ENCODE assay signal across 14 mouse cellular contexts in the genomic region with DNA sequence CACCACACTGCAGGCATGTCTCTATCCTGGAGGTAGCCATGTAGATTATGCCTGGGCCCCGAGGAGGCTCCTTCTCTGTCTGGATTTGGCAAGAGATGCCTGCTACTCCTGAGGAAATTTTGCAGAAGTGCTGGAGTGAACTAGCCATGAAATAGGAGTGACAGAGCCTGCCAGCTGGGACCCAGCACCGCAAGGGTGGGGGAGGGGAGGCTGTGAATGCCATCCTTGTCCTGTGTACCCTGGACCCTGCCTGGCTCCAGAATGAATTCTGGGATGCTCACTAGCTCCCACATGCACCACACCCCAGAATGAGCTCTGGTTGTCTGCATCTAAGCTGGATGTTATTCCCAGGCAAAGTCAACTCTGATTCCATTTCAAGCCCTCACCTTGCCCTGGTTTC.
"Had no signal": no experiment of that assay in that cellular context is flagged by ENCODE, and none has a peak within 500 bp of the region (broad histone marks: within the 10 kb centered on the region; RNA-seq: fewer than 3 reads in every experiment).

No protein-coding gene starts in this region.

- H3K36me3 ChIP-seq: kidney, embryonic 15.5 days; limb, embryonic 15.5 days; liver, embryonic 12.5 days; midbrain, embryonic 12.5 days; neural tube, embryonic 15.5 days had no signal

- H3K27ac ChIP-seq: kidney, embryonic 15.5 days; limb, embryonic 15.5 days; liver, embryonic 12.5 days; midbrain, embryonic 12.5 days; neural tube, embryonic 15.5 days had no signal

- H3K27me3 ChIP-seq: limb, embryonic 15.5 days had no signal

- DNase-seq: kidney, adult 2 months; kidney, postnatal 14 days; lung, embryonic 14.5 days; lung, postnatal 10 days; lung, postnatal 4 days; right cerebral cortex, adult 18-20 months; thymus, postnatal 36 days had no signal

- H3K4me3 ChIP-seq: kidney, embryonic 15.5 days; limb, embryonic 15.5 days; liver, embryonic 12.5 days; midbrain, embryonic 12.5 days; myocyte; neural tube, embryonic 15.5 days had no signal

- ATAC-seq: intestine, embryonic 16.5 days; liver, embryonic 12.5 days had no signal

- H3K4me1 ChIP-seq: liver, embryonic 12.5 days; midbrain, embryonic 12.5 days had no signal

- H3K9me3 ChIP-seq: kidney, embryonic 15.5 days; limb, embryonic 15.5 days; liver, embryonic 12.5 days; midbrain, embryonic 12.5 days; neural tube, embryonic 15.5 days had no signal

- H3K4me2 ChIP-seq: kidney, embryonic 15.5 days; limb, embryonic 15.5 days; liver, embryonic 12.5 days; lung, embryonic 14.5 days; midbrain, embryonic 12.5 days; neural tube, embryonic 15.5 days had no signal

- H3K9ac ChIP-seq: kidney, embryonic 15.5 days; limb, embryonic 15.5 days; liver, embryonic 12.5 days; lung, embryonic 14.5 days; midbrain, embryonic 12.5 days; neural tube, embryonic 15.5 days had no signal
